Mouse (Mus musculus): ENCODE results near the gene Khdrbs1.

GRCm38 (mm10) chr4:129761606-129762005 is 19.5 kb upstream of the Khdrbs1 start:
- TF ChIP-seq CTCF (IDR thresholded peaks at IDR 0.05; ENCODE audit: control insufficient read depth, insufficient read depth, low read length), result no peak
- no peak for TF ChIP-seq POLR2A (IDR thresholded peaks at IDR 0.05; ENCODE audit: borderline replicate concordance, control insufficient read depth, low read depth, low read length)
